Mouse (Mus musculus) heart, embryonic 15.5 days (tissue): ENCODE data around the gene Msrb2. TPM values are rescaled to one million over a fixed set of nuclear protein-coding genes. Genes with fewer than 3 reads are reported as not detected.

Source experiments
- ATAC-seq: fragments of 200-750 bp; cut with Nextera tagmentation; replicated peaks from 2 replicates; pipeline ENCODE4 v1.8.0; 2017; ENCODE audit warnings: low read depth, moderate TSS enrichment; ENCODE audit not compliant: insufficient number of reproducible peaks, insufficient read depth, low FRiP score
- H3K27ac ChIP-seq: fragments of 300-500 bp; sonication (generic); 2 replicates; pipeline ENCODE4 v1.5.1; 2015; ENCODE audit warnings: mild to moderate bottlenecking, inconsistent platforms
- H3K27me3 ChIP-seq: fragments of 300-500 bp; sonication (generic); 2 replicates; pipeline ENCODE4 v1.6.1; 2015; ENCODE audit warnings: inconsistent platforms
- H3K36me3 ChIP-seq: fragments of 300-500 bp; sonication (generic); 2 replicates; pipeline ENCODE4 v1.6.1; 2015; ENCODE audit warnings: mild to moderate bottlenecking, inconsistent platforms
- H3K4me1 ChIP-seq: fragments of 300-500 bp; sonication (generic); replicated peaks from 2 replicates; pipeline ENCODE4 v1.6.1; 2015; ENCODE audit warnings: inconsistent platforms
- H3K4me2 ChIP-seq: fragments of 300-500 bp; sonication (generic); 2 replicates; pipeline ENCODE4 v1.6.1; 2015; ENCODE audit warnings: inconsistent platforms, mild to moderate bottlenecking, moderate library complexity
- H3K4me3 ChIP-seq: fragments of 300-500 bp; sonication (generic); 2 replicates; pipeline ENCODE4 v1.5.1; 2015; ENCODE audit warnings: mild to moderate bottlenecking, inconsistent platforms
- H3K9ac ChIP-seq: fragments of 300-500 bp; sonication (generic); 2 replicates; pipeline ENCODE4 v1.6.1; 2015; ENCODE audit warnings: mild to moderate bottlenecking, inconsistent platforms
- H3K9me3 ChIP-seq: fragments of 300-500 bp; sonication (generic); replicated peaks from 2 replicates; pipeline ENCODE4 v1.6.1; 2016; ENCODE audit warnings: inconsistent platforms
- WGBS: fragments of 180-500 bp; shearing (Covaris S2); methylation state at CpG from one replicate; pipeline ENCODE4 v1.1.7; 2015; ENCODE audit warnings: mixed read lengths; 5-methylcytosine and 5-hydroxymethylcytosine counted together
- polyA plus RNA-seq: library from polyadenylated mRNA; unstranded; fragments of >200 nt; fragmentation: Nextera tagmentation; extraction: Ambion mirVana; gene quantifications from 2 replicates; pipeline ENCODE4 v1.2.1, GENCODE M21; 2015

Msrb2 gene
- polyA plus RNA-seq, 1 experiment from 2014 or later, result 44.4 TPM

DNA sequence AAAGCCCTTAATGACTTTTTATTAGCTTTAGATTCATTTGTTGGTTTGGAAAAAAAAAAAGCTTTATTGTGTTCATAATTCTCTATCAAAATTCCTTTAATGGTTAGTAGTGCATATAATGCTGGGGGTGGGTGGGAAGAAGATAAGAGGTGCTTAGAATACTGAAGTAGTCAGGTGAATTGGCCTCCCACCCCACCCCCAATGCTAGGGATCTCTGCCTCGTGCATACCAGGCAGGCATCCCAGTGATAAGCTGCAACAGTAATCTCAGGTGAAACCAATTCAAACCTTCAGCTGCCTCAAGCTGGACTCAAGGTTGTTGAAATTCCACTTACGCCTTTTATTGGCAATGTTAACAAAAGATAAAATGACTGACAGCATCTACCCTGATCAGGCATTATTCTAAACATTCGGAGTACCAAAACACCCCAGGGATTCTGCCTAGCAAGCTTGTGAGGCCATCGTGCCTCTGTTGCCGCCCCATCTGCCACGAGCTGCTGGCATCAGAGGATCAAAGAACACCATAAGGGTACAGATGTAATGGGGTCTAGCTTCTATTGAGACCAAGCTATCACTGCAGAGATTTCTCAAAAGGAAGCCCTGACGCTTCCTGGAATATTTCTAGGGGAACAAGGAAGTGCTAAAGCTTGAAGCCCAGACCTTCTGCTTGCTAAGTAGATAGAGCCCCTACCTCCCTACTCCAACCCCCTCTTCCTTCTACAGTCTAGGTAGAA lies 19.3 kb downstream of the Msrb2 start:
- H3K9me3 ChIP-seq, result no peaks in the 10 kb centered on the region
- no peak overlapping the region for H3K9ac ChIP-seq
- no peak overlapping the region for H3K4me3 ChIP-seq
- no peak overlapping the region for H3K4me2 ChIP-seq
- H3K36me3 ChIP-seq, result no peaks in the 10 kb centered on the region; the same call in 1 of the 2 replicates
- ATAC-seq, result no peak
- H3K4me1 ChIP-seq, result no peaks in the 10 kb centered on the region
- 53% methylated on average over 7 of the region's 7 CpGs for WGBS
- H3K27me3 ChIP-seq, result no peaks in the 10 kb centered on the region
- no peak overlapping the region for H3K27ac ChIP-seq

GRCm38 (mm10) chr2:19391649-19392048 lies 20.4 kb downstream of the Msrb2 start:
- H3K9me3 ChIP-seq, result no peaks in the 10 kb centered on the region
- 84% methylated on average over 3 of the region's 3 CpGs for WGBS
- no peak for ATAC-seq

GRCm38 (mm10) chr2:19392793-19393192 lies 21.6 kb downstream of the Msrb2 start:
- Histone ChIP-seq H3K4me2 (no peak overlapping the region), H3K4me3 (no peak overlapping the region), H3K36me3 (no peaks in the 10 kb centered on the region; the same call in 1 of the 2 replicates), H3K27me3 (no peaks in the 10 kb centered on the region), H3K4me1 (no peaks in the 10 kb centered on the region), H3K27ac (no peak overlapping the region), H3K9ac (no peak overlapping the region), H3K9me3 (no peaks in the 10 kb centered on the region)
- WGBS, result 50% methylated on average over 2 of the region's 2 CpGs
- no peak for ATAC-seq

More at GRCm38 (mm10) chr2:19391649-19392048, 20.4 kb downstream of the Msrb2 start:
- H3K4me3 ChIP-seq, result no peak overlapping the region
- H3K27me3 ChIP-seq, result no peaks in the 10 kb centered on the region
- no peak overlapping the region for H3K9ac ChIP-seq
- H3K36me3 ChIP-seq, result no peaks in the 10 kb centered on the region; the same call in 1 of the 2 replicates
- no peak overlapping the region for H3K4me2 ChIP-seq
- H3K27ac ChIP-seq, result no peak overlapping the region
- H3K4me1 ChIP-seq, result no peaks in the 10 kb centered on the region

DNA sequence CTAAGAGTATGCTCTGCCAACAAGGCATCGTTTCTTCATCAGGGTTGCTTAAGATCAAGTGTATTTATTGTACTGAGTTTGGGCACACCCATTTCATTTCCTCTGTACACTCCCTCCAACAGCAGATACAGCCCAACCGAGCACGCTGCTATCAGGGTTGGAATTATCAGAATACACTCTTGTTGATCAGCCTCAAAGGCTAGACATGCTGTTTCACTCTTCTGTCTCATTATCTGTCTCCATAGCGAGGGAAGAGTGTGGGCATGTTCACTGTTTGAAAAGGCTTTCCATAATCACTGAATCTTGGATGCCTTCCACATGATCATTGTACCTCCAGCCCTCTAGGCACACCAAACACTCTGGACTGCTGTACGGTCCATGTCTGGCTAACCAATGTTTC lies 34.2 kb downstream of the Msrb2 start:
- H3K4me3 ChIP-seq, result no peak overlapping the region
- no peaks in the 10 kb centered on the region for H3K36me3 ChIP-seq
- no peak overlapping the region for H3K4me2 ChIP-seq
- H3K27me3 ChIP-seq, result no peaks in the 10 kb centered on the region
- H3K27ac ChIP-seq, result no peak overlapping the region
- no peaks in the 10 kb centered on the region for H3K4me1 ChIP-seq
- WGBS, result 47% methylated on average over 5 of the region's 5 CpGs
- ATAC-seq, result no peak
- H3K9me3 ChIP-seq, result no peaks in the 10 kb centered on the region
- no peak overlapping the region for H3K9ac ChIP-seq

DNA sequence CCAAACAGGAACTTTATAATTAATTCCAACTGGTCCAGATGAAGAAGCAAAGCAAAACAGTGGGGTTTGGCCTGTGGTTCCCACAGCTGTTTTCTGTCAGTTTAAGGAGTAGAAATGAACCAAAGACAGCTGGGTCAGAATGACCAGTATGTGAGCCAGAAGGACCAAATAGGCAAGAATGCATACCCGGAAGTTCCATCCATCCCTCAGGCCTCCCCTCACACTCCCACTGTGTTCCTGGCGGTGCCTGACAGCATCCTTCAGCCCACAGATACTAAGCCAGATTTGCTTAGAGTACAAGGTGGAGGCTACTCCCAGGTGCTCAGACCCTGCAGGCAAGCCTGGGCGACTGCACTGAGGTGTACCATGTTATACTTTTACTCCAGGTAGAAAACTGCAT lies 35.3 kb downstream of the Msrb2 start:
- Histone ChIP-seq H3K9ac (no peak overlapping the region), H3K27me3 (no peaks in the 10 kb centered on the region), H3K4me1 (no peaks in the 10 kb centered on the region), H3K4me2 (no peak overlapping the region), H3K4me3 (no peak overlapping the region), H3K27ac (no peak overlapping the region), H3K36me3 (no peaks in the 10 kb centered on the region), H3K9me3 (no peaks in the 10 kb centered on the region)
- 57% methylated on average over 3 of the region's 3 CpGs for WGBS
- ATAC-seq, result no peak

DNA sequence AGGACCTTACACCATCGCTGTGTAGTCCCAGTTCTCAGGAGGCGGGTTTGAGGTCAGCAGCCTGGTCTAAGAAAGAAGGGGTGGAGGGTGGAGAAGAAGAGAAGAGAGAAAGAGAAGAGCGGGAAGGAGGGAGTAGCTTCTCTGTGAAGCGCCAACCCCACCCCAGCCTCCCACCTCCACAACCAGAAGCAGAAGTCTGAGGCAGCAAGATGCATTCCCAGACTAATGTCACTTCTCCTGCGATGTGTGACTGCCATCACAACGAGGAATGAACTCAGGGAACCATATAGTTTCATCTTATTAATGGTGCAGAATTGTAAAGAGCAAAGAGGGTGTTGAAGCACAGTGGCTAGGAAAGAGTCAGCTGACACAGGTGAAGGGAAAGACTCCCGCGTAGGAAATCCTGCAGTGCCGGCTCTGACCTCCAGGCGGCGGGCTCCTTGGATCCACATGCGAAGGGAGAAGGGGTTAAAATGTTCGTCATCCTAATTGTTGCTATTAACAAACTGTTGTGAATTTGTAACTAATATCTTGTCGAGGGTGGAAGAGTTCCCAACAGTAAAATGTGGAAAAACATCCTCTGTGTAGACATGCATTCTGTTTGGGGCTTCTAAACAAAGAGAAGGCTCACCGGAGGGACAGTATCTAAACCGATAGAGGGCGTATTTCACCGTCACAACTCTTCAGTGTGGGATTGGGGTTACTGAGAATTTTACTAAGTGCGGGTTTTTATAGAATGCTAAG lies 43.2 kb downstream of the Msrb2 start:
- no peaks in the 10 kb centered on the region for H3K9me3 ChIP-seq
- H3K4me3 ChIP-seq, result peak overlapping the region; percentile 40
- H3K9ac ChIP-seq, result peak overlapping the region; percentile 23; the same call in 1 of the 2 replicates
- 0 out of 2 replicates have a peak, but pooled peaks cover 5% of the 10 kb centered on the region for H3K4me1 ChIP-seq
- no peak for ATAC-seq
- no peaks in the 10 kb centered on the region for H3K36me3 ChIP-seq
- H3K27me3 ChIP-seq, result peaks cover 4% of the 10 kb centered on the region; the same call in 1 of the 2 replicates
- 18% methylated on average over 19 of the region's 19 CpGs for WGBS
- H3K4me2 ChIP-seq, result peak overlapping the region; percentile 66
- no peak overlapping the region for H3K27ac ChIP-seq

DNA sequence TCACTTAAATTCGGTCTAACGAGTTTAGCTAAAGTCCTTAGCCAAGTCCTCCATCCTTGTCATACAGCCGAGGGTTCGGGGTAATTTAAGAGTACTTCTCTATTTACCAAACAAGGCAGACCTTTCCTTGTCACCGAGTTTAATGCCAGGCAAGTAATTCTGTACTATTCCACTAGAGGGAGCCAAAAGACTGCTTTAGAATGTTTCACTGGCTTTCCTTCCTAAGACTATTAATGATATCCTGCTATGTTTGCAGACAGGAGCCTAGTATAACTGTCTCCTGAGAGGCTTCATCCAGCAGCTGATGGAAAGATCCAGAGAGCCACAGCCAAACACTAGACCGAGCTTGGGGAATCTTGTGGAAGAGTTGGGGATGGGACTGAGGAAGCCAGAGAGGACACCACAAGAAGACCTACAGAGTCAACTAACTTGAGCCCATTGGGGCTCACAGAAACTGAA lies 43.9 kb downstream of the Msrb2 start:
- H3K27ac ChIP-seq, result no peak overlapping the region
- 3% methylated on average over 6 of the region's 6 CpGs for WGBS
- no peak for ATAC-seq
- peak overlapping the region; percentile 40 for H3K4me3 ChIP-seq
- H3K4me2 ChIP-seq, result peak overlapping the region; percentile 66
- peak overlapping the region; percentile 23; the same call in 1 of the 2 replicates for H3K9ac ChIP-seq
- no peaks in the 10 kb centered on the region for H3K36me3 ChIP-seq
- no peaks in the 10 kb centered on the region for H3K9me3 ChIP-seq
- 0 out of 2 replicates have a peak, but pooled peaks cover 5% of the 10 kb centered on the region for H3K4me1 ChIP-seq
- H3K27me3 ChIP-seq, result peaks cover 4% of the 10 kb centered on the region; the same call in 1 of the 2 replicates

GRCm38 (mm10) chr2:19416066-19416465 lies 44.8 kb downstream of the Msrb2 start:
- Histone ChIP-seq H3K4me1 (0 out of 2 replicates have a peak, but pooled peaks cover 5% of the 10 kb centered on the region), H3K27ac (no peak overlapping the region), H3K4me3 (no peak overlapping the region), H3K36me3 (no peaks in the 10 kb centered on the region), H3K9ac (no peak overlapping the region), H3K27me3 (peaks cover 4% of the 10 kb centered on the region; the same call in 1 of the 2 replicates), H3K9me3 (no peaks in the 10 kb centered on the region), H3K4me2 (no peak overlapping the region)
- WGBS, result 63% methylated on average over 6 of the region's 6 CpGs
- ATAC-seq, result no peak

DNA sequence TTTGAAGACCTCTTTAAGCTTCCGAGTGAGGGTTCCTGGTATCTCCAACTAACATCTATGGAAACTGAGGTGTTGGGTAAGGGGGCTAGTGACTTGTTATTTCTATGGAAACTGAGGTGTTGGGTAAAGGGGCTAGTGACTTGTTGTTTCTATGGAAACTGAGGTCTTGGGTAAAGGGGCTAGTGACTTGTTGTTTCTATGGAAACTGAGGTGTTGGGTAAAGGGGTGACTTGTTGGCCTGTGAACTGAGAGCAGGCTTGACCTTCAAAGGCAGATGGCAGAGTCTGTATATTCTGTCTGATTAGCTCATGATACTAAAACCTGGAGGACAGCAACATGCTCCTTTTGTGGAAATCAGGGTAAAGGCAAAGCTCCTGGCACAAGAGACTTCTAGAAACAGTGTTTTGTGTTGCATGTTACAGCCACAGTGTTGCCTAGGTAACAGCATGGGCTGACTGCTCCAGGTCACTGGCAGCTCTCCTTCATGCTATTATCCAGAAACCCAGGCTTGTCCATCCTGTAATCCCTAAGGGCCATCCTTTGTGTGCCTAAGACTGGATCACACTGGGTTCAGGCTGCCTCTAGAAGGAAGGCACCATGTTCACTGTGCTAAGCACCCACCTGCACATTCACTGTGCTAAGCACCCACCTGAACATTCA lies 48.6 kb downstream of the Msrb2 start:
- no peaks in the 10 kb centered on the region for H3K36me3 ChIP-seq
- H3K27me3 ChIP-seq, result peaks cover 19% of the 10 kb centered on the region
- H3K4me1 ChIP-seq, result 0 out of 2 replicates have a peak, but pooled peaks cover 2% of the 10 kb centered on the region
- no peaks in the 10 kb centered on the region for H3K9me3 ChIP-seq
- no peak overlapping the region for H3K9ac ChIP-seq
- no peak overlapping the region for H3K4me2 ChIP-seq
- 46% methylated on average over 1 of the region's 1 CpGs for WGBS
- no peak overlapping the region for H3K27ac ChIP-seq
- H3K4me3 ChIP-seq, result no peak overlapping the region
- no peak for ATAC-seq

- H3K27me3 ChIP-seq, result peaks cover 32% of the 10 kb centered on the region
- no peak for ATAC-seq
- no peak overlapping the region for H3K27ac ChIP-seq
Measured at GRCm38 (mm10) chr2:19422226-19422625, 51.0 kb downstream of the Msrb2 start.

DNA sequence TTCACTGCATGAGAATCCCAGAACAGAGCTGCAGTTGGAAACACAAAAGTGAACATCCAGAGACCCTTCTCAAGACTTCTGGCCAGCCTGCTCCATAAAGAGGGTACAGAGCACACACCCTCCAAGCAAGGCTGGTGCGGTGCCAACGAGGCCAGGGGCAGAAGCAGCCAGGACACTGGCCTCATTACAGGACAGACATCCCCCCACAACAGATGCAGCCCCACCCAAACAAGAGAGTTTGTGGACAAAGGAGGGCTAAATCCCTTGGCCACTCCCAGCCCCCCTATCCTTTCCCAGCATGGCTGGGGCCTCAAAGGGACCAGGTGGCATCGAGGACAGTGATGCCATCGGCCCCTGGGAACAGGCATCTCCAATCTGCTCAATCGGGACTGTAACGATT lies 51.8 kb downstream of the Msrb2 start:
- no peak overlapping the region for H3K4me3 ChIP-seq
- H3K36me3 ChIP-seq, result no peaks in the 10 kb centered on the region
- no peak for ATAC-seq
- H3K9me3 ChIP-seq, result no peaks in the 10 kb centered on the region
- WGBS, result 78% methylated on average over 6 of the region's 6 CpGs
- peaks cover 38% of the 10 kb centered on the region for H3K27me3 ChIP-seq
- no peak overlapping the region for H3K4me2 ChIP-seq
- no peaks in the 10 kb centered on the region for H3K4me1 ChIP-seq
- no peak overlapping the region for H3K9ac ChIP-seq
- H3K27ac ChIP-seq, result no peak overlapping the region

More at GRCm38 (mm10) chr2:19422226-19422625, 51.0 kb downstream of the Msrb2 start:
- H3K4me1 ChIP-seq, result no peaks in the 10 kb centered on the region
- no peak overlapping the region for H3K4me3 ChIP-seq
- H3K9me3 ChIP-seq, result no peaks in the 10 kb centered on the region
- H3K4me2 ChIP-seq, result no peak overlapping the region
- H3K36me3 ChIP-seq, result no peaks in the 10 kb centered on the region
- no peak overlapping the region for H3K9ac ChIP-seq
